Mouse (Mus musculus) kidney, embryonic 14.5 days (tissue): ENCODE results near the gene Gkn1. TPM values are rescaled to one million over a fixed set of nuclear protein-coding genes. Genes with fewer than 3 reads are reported as not detected.

Experiments used
- ATAC-seq: fragments of 200-750 bp; cut with Nextera tagmentation; 2 replicates; pipeline ENCODE4 v1.8.0; 2017; ENCODE audit warnings: moderate number of reproducible peaks, mild to moderate bottlenecking, moderate TSS enrichment, moderate library complexity; ENCODE audit not compliant: low FRiP score, low TSS enrichment
- H3K27ac ChIP-seq: fragments of 300-500 bp; sonication (generic); 2 replicates; pipeline ENCODE4 v1.5.1; 2014; ENCODE audit warnings: low read depth, mild to moderate bottlenecking, low read length, moderate library complexity, mixed read lengths
- H3K27me3 ChIP-seq: fragments of 300-500 bp; sonication (generic); 2 replicates; pipeline ENCODE4 v1.6.1; 2014; ENCODE audit warnings: mild to moderate bottlenecking, low read length; ENCODE audit not compliant: control insufficient read depth, insufficient read depth
- H3K36me3 ChIP-seq: fragments of 300-500 bp; sonication (generic); 2 replicates; pipeline ENCODE4 v1.6.1; 2014; ENCODE audit warnings: low read length, mixed read lengths; ENCODE audit not compliant: control insufficient read depth, insufficient read depth
- H3K4me1 ChIP-seq: fragments of 300-500 bp; sonication (generic); 2 replicates; pipeline ENCODE4 v1.6.1; 2014; ENCODE audit warnings: low read length, mixed read lengths; ENCODE audit not compliant: control insufficient read depth, insufficient read depth
- H3K4me2 ChIP-seq: fragments of 300-500 bp; sonication (generic); replicated peaks from 2 replicates; pipeline ENCODE4 v1.6.1; 2014; ENCODE audit warnings: low read depth, mild to moderate bottlenecking, low read length
- H3K4me3 ChIP-seq: fragments of 300-500 bp; sonication (generic); 2 replicates; pipeline ENCODE4 v1.5.1; 2014; ENCODE audit warnings: mild to moderate bottlenecking, low read length
- H3K9ac ChIP-seq: fragments of 300-500 bp; sonication (generic); 2 replicates; pipeline ENCODE4 v1.6.1; 2014; ENCODE audit warnings: low read depth, mild to moderate bottlenecking, low read length, moderate library complexity
- H3K9me3 ChIP-seq: fragments of 300-500 bp; sonication (generic); 2 replicates; pipeline ENCODE4 v1.6.1; 2016; ENCODE audit warnings: low read length; ENCODE audit not compliant: control insufficient read depth
- WGBS: fragments of 180-500 bp; shearing (Covaris S2); extraction: QIAGEN DNeasy Blood & Tissue Kit; methylation state at CpG from one replicate; pipeline ENCODE4 v1.1.7; 2014; 5-methylcytosine and 5-hydroxymethylcytosine counted together
- polyA plus RNA-seq: library from polyadenylated mRNA; unstranded; fragments of >200 nt; fragmentation: Nextera tagmentation; extraction: Ambion mirVana; gene quantifications from 2 replicates; pipeline ENCODE4 v1.2.1, GENCODE M21; 2014

The Gkn1 gene
- polyA plus RNA-seq, 1 experiment from 2014 or later = not detected

DNA sequence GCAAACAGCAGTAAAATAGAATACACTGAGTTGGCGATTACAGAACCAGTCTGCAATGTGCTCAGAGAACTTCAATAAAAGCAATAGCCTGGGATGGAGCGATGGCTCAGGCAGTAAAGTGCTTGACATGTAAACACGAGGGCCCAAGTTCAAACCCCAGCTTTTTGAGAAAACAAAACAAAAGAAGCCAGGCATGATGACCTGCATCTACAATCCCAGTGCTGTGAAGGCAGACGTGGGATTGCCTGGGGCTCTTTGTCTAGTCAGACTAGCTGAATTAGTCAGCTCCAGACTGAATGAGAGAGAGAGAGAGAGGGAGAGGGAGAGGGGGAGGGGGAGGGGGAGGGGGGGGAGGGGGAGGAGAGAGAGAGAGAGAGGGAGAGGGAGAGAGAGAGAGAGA, 48.8 kb downstream of the Gkn1 start:
- Histone ChIP-seq H3K36me3 (no peaks in the 10 kb centered on the region), H3K4me1 (no peaks in the 10 kb centered on the region), H3K9ac (no peak overlapping the region), H3K9me3 (no peaks in the 10 kb centered on the region), H3K4me3 (no peak overlapping the region), H3K4me2 (no peak overlapping the region), H3K27ac (no peak overlapping the region), H3K27me3 (no peaks in the 10 kb centered on the region)
- WGBS = 42% methylated on average over 3 of the region's 4 CpGs
- no peak for ATAC-seq

Other genes with a start within 250 kb of the Gkn1 start
- 0.09 and 0.26 TPM in 2 replicates for gene D6Ertd527e, start 246.2 kb downstream of the Gkn1 start, polyA plus RNA-seq
- 7.4 and 7.7 TPM in 2 replicates for gene Antxr1, start 15.1 kb downstream of the Gkn1 start, polyA plus RNA-seq
- not detected in 2 replicates for gene Gkn2, start 22.4 kb upstream of the Gkn1 start, polyA plus RNA-seq
- not detected in 2 replicates for gene Gkn3, start 38.0 kb upstream of the Gkn1 start, polyA plus RNA-seq
- gene Bmp10, start 78.1 kb upstream of the Gkn1 start, polyA plus RNA-seq = not detected in 2 replicates
- 3.3 and 5.1 TPM in 2 replicates for gene Arhgap25, start 182.3 kb upstream of the Gkn1 start, polyA plus RNA-seq
- 2.5 and 4.2 TPM in 2 replicates for gene Prokr1, start 239.8 kb upstream of the Gkn1 start, polyA plus RNA-seq